Mouse (Mus musculus): ENCODE measurements around the gene Spin2e. TPM values are rescaled to one million over a fixed set of nuclear protein-coding genes. Genes with fewer than 3 reads are reported as not detected.
"Not testable (repeated sequence)": the region's sequence is repeated elsewhere in the genome, so short reads cannot be mapped to it uniquely, and the experiment has no call there.

The Spin2e gene
- not detected in 2 replicates for polyA plus RNA-seq (2016; fragmentation: Nextera tagmentation; extraction: Ambion mirVana)

GRCm38 (mm10) chrX:31618820-31619219, at the start of gene Spin2e:
Spin2e (minus strand) TSS chrX:31618920.
- 75% methylated on average over 2 of the region's 2 CpGs for WGBS
- H3K9ac ChIP-seq; H3K4me3 ChIP-seq (replicated peaks); H3K27ac ChIP-seq; H3K27me3 ChIP-seq; H3K4me1 ChIP-seq; H3K4me2 ChIP-seq; H3K36me3 ChIP-seq (replicated peaks); ATAC-seq (ENCODE audit: low FRiP score); H3K9me3 ChIP-seq: not testable (repeated sequence)

- H3K9ac ChIP-seq; ATAC-seq (ENCODE audit: low FRiP score); H3K4me1 ChIP-seq; H3K36me3 ChIP-seq (replicated peaks); H3K9me3 ChIP-seq; H3K27me3 ChIP-seq; H3K27ac ChIP-seq; H3K4me3 ChIP-seq (replicated peaks); H3K4me2 ChIP-seq: not testable (repeated sequence)
- WGBS: no CpG with 5 or more reads among the region's 1 CpGs
These were observed 44.5 kb downstream of the Spin2e start, which contains the start of gene Gm21883 for GRCm38 (mm10) chrX:31574183-31574582. Gm21883 (minus strand) TSS chrX:31574283.

Other genes with a start within 250 kb of the Spin2e start
- not detected in 2 replicates for gene Btbd35f19, start 235.0 kb downstream of the Spin2e start, polyA plus RNA-seq (2016; fragmentation: Nextera tagmentation; extraction: Ambion mirVana)
- not detected in 2 replicates for gene Gm21883, start 44.6 kb downstream of the Spin2e start, polyA plus RNA-seq (2016; fragmentation: Nextera tagmentation; extraction: Ambion mirVana)
- not detected in 2 replicates for gene Btbd35f25, start 98.2 kb upstream of the Spin2e start, polyA plus RNA-seq (2016; fragmentation: Nextera tagmentation; extraction: Ambion mirVana)

Measured in forebrain, embryonic 12.5 days (tissue).